Mouse (Mus musculus) limb, embryonic 12.5 days (tissue): ENCODE data around the gene Irf5. TPM values are rescaled to one million over a fixed set of nuclear protein-coding genes. Genes with fewer than 3 reads are reported as not detected.
"Not testable (repeated sequence)": the region's sequence is repeated elsewhere in the genome, so short reads cannot be mapped to it uniquely, and the experiment has no call there.

Source experiments
- ATAC-seq: fragments of 200-750 bp; cut with Nextera tagmentation; 2 replicates; pipeline ENCODE4 v1.8.0; 2017; ENCODE audit warnings: low read depth, moderate TSS enrichment; ENCODE audit not compliant: insufficient number of reproducible peaks, insufficient read depth, low FRiP score, low TSS enrichment
- H3K27ac ChIP-seq: fragments of 300-500 bp; sonication (generic); 2 replicates; pipeline ENCODE4 v1.5.1; 2016; ENCODE audit warnings: mild to moderate bottlenecking, moderate library complexity
- H3K27me3 ChIP-seq: fragments of 300-500 bp; sonication (generic); 2 replicates; pipeline ENCODE4 v1.6.1; 2016; ENCODE audit warnings: mild to moderate bottlenecking, moderate library complexity
- H3K36me3 ChIP-seq: fragments of 300-500 bp; sonication (generic); 2 replicates; pipeline ENCODE4 v1.6.1; 2016; ENCODE audit warnings: mild to moderate bottlenecking, moderate library complexity
- H3K4me1 ChIP-seq: fragments of 300-500 bp; sonication (generic); replicated peaks from 2 replicates; pipeline ENCODE4 v1.6.1; 2016
- H3K4me2 ChIP-seq: fragments of 300-500 bp; sonication (generic); 2 replicates; pipeline ENCODE4 v1.6.1; 2016; ENCODE audit warnings: mild to moderate bottlenecking, moderate library complexity
- H3K4me3 ChIP-seq: fragments of 300-500 bp; sonication (generic); replicated peaks from 2 replicates; pipeline ENCODE4 v1.5.1; 2016; ENCODE audit warnings: mild to moderate bottlenecking
- H3K9ac ChIP-seq: fragments of 300-500 bp; sonication (generic); replicated peaks from 2 replicates; pipeline ENCODE4 v1.6.1; 2016; ENCODE audit warnings: mild to moderate bottlenecking, moderate library complexity
- H3K9me3 ChIP-seq: fragments of 300-500 bp; sonication (generic); 2 replicates; pipeline ENCODE4 v1.6.1; 2016; ENCODE audit warnings: mild to moderate bottlenecking, moderate library complexity
- WGBS: fragments of 180-500 bp; shearing (Covaris S2); methylation state at CpG from one replicate; pipeline ENCODE4 v1.1.7; 2016; 5-methylcytosine and 5-hydroxymethylcytosine counted together
- polyA plus RNA-seq: library from polyadenylated mRNA; unstranded; fragments of >200 nt; fragmentation: Nextera tagmentation; extraction: Ambion mirVana; gene quantifications from 2 replicates; pipeline ENCODE4 v1.2.1, GENCODE M21; 2016

Gene Irf5
- polyA plus RNA-seq, 1 experiment from 2014 or later, result 1.7 TPM

GRCm38 (mm10) chr6:29548086-29548485, 21.7 kb downstream of the Irf5 start:
- Histone ChIP-seq H3K4me3 (no peak overlapping the region), H3K9ac (no peak overlapping the region), H3K4me1 (no peaks in the 10 kb centered on the region), H3K4me2 (no peak overlapping the region), H3K36me3 (peaks cover 95% of the 10 kb centered on the region), H3K27me3 (no peaks in the 10 kb centered on the region), H3K9me3 (peaks cover 5% of the 10 kb centered on the region), H3K27ac (no peak overlapping the region)
- WGBS, result 95% methylated on average over 1 of the region's 1 CpGs
- ATAC-seq, result no peak

GRCm38 (mm10) chr6:29552526-29552925, 26.1 kb downstream of the Irf5 start:
- Histone ChIP-seq H3K27me3 (no peaks in the 10 kb centered on the region), H3K9ac (no peak overlapping the region), H3K4me3 (no peak overlapping the region), H3K36me3 (peaks cover 95% of the 10 kb centered on the region), H3K9me3 (no peaks in the 10 kb centered on the region), H3K4me1 (no peaks in the 10 kb centered on the region), H3K27ac (no peak overlapping the region), H3K4me2 (no peak overlapping the region)
- ATAC-seq, result no peak
- WGBS, result 90% methylated on average over 2 of the region's 2 CpGs

GRCm38 (mm10) chr6:29557112-29557511, 30.7 kb downstream of the Irf5 start:
- Histone ChIP-seq H3K9me3 (no peaks in the 10 kb centered on the region), H3K27me3 (no peaks in the 10 kb centered on the region), H3K9ac (no peak overlapping the region), H3K4me1 (no peaks in the 10 kb centered on the region), H3K27ac (no peak overlapping the region), H3K36me3 (peaks cover 89% of the 10 kb centered on the region), H3K4me3 (no peak overlapping the region), H3K4me2 (no peak overlapping the region)
- WGBS, result 95% methylated on average over 2 of the region's 2 CpGs
- ATAC-seq, result no peak

GRCm38 (mm10) chr6:29576388-29576787, 50.0 kb downstream of the Irf5 start:
- not testable (repeated sequence) for H3K27me3 ChIP-seq, H3K9ac ChIP-seq, H3K9me3 ChIP-seq, H3K27ac ChIP-seq, ATAC-seq, H3K4me2 ChIP-seq, H3K4me3 ChIP-seq, H3K4me1 ChIP-seq
- WGBS, result 83% methylated on average over 3 of the region's 3 CpGs
- H3K36me3 ChIP-seq, result peaks cover 95% of the 10 kb centered on the region

GRCm38 (mm10) chr6:29580770-29581169, 54.3 kb downstream of the Irf5 start:
- no peaks in the 10 kb centered on the region for H3K27me3 ChIP-seq
- H3K27ac ChIP-seq, result no peak overlapping the region
- H3K9me3 ChIP-seq, result peaks cover 7% of the 10 kb centered on the region; the same call in 1 of the 2 replicates
- no peak overlapping the region for H3K4me2 ChIP-seq
- WGBS, result 86% methylated on average over 1 of the region's 1 CpGs
- H3K4me3 ChIP-seq, result no peak overlapping the region
- H3K9ac ChIP-seq, result no peak overlapping the region
- no peak for ATAC-seq
- H3K36me3 ChIP-seq, result peaks cover 88% of the 10 kb centered on the region
- no peaks in the 10 kb centered on the region for H3K4me1 ChIP-seq

- Histone ChIP-seq H3K9ac (no peak overlapping the region), H3K27ac (no peak overlapping the region), H3K36me3 (peaks cover 88% of the 10 kb centered on the region), H3K9me3 (peaks cover 7% of the 10 kb centered on the region; the same call in 1 of the 2 replicates), H3K4me3 (no peak overlapping the region), H3K4me2 (no peak overlapping the region), H3K4me1 (no peaks in the 10 kb centered on the region), H3K27me3 (no peaks in the 10 kb centered on the region)
- no peak for ATAC-seq
- 97% methylated on average over 3 of the region's 3 CpGs for WGBS
Measured at GRCm38 (mm10) chr6:29581202-29581601, 54.8 kb downstream of the Irf5 start.

Other genes starting within 250 kb of the Irf5 start
- gene Fam71f2, start 247.0 kb upstream of the Irf5 start, polyA plus RNA-seq, result 0.29 and 0.65 TPM in 2 replicates
- gene Fam71f1, start 207.5 kb upstream of the Irf5 start, polyA plus RNA-seq, result not detected in 2 replicates
- 293 and 320 TPM in 2 replicates for gene Calu, start 178.6 kb upstream of the Irf5 start, polyA plus RNA-seq
- 0.31 and 1.1 TPM in 2 replicates for gene Opn1sw, start 138.2 kb upstream of the Irf5 start, polyA plus RNA-seq
- gene Ccdc136, start 130.3 kb upstream of the Irf5 start, polyA plus RNA-seq, result 31.8 and 40.1 TPM in 2 replicates
- 10.8 and 13.9 TPM in 2 replicates for gene Flnc, start 93.4 kb upstream of the Irf5 start, polyA plus RNA-seq
- gene Atp6v1f, start 58.9 kb upstream of the Irf5 start, polyA plus RNA-seq, result 208 and 216 TPM in 2 replicates
- 0.64 TPM in 1 of 2 replicates, not detected in the other for gene Atp6v1fnb, start 55.2 kb upstream of the Irf5 start, polyA plus RNA-seq
- 38.7 and 41.6 TPM in 2 replicates for gene Kcp, start 18.7 kb upstream of the Irf5 start, polyA plus RNA-seq
- gene Tnpo3, start 83.3 kb downstream of the Irf5 start, polyA plus RNA-seq, result 106 TPM in 2 replicates
- gene Tspan33, start 167.6 kb downstream of the Irf5 start, polyA plus RNA-seq, result 5.2 and 6.2 TPM in 2 replicates
- gene Smo, start 208.9 kb downstream of the Irf5 start, polyA plus RNA-seq, result 58.7 and 71.4 TPM in 2 replicates
- gene Ahcyl2, start 241.4 kb downstream of the Irf5 start, polyA plus RNA-seq, result 23.8 and 23.9 TPM in 2 replicates